Mouse (Mus musculus): ENCODE data around the gene Prkce.

Gene Prkce

DNA sequence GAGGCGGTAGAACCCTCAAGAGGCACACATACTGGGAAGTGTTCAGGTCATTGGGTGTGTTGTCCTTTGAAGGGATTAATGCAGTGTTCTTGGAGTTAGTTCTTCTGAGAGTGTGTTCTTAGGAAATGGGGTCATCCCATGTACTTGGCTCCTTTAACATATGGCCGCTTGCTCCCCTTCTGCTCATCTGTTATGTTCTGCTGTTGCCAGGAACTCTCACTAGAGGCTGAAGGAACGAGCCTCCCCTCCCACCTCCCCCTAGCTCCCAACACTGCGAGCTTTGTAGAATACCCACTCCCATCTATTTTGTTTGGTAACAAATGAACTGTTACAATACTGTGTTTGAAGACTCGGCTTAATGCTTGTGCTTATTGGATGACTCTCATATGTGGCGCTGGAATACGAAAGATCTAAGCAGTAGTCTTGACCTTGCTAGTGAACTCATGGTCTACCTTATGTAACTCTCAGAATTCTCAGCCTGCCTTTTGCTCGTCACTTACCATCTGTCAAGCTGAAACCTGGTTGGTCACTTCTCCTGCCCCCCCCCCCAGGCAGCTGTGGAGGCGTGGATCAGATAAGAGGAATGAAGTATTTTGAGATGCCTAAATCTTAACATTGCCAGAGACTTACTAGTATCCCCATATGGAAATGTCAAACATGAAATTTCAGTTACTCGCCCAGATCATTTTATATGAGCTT is 58.1 kb downstream of the Prkce start:
- no peak for DNase-seq (ENCODE audit: low spot score)

- no peak for DNase-seq (ENCODE audit: low spot score)
These were observed 58.6 kb downstream of the Prkce start for GRCm38 (mm10) chr17:86226198-86226597.

DNA sequence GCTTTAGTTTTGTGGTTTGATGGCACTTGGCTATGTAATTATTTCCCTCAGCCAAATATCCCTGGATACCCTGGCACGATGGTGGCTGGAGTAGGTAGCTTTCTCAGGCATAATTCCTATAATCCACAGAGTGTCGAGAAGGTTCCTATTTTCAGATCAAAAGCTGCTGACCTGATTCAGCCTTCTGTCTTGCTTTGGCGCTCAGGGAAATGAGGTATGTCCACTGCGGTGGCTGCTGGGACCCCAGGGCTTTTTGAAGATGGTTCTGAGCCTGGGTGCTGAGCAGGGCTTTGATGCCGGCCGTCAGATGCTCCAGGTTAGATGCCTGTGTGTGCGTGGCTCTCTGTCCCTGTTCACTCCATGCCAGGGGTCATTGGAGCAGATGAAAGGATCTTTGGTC is 59.0 kb downstream of the Prkce start:
- DNase-seq (ENCODE audit: low spot score) = no peak

GRCm38 (mm10) chr17:86227389-86227788 is 59.8 kb downstream of the Prkce start:
- no peak for DNase-seq (ENCODE audit: low spot score)

DNA sequence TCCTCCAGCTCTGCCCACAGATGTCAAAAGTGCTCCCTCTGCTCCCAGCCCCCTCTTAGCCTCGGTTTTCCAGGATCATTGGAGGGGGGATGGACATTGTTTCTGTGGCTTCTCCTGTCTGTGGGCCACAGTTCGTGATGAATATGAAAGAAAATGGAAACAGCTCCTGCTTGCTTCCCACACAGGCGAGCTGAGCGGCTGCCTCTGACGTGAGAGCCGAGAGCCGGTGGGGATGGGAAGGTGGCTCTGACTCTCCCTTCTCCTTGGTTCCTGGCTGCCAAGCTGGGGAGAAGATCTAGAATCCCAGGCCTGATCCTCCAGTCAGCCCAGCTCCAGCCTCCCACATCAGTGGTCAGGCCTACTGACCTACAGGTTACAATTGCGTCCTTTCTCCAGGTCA is 61.3 kb downstream of the Prkce start:
- DNase-seq (ENCODE audit: low spot score) = no peak

- no peak for DNase-seq (ENCODE audit: low spot score)
These were observed 62.6 kb downstream of the Prkce start for GRCm38 (mm10) chr17:86230141-86230633.

DNA sequence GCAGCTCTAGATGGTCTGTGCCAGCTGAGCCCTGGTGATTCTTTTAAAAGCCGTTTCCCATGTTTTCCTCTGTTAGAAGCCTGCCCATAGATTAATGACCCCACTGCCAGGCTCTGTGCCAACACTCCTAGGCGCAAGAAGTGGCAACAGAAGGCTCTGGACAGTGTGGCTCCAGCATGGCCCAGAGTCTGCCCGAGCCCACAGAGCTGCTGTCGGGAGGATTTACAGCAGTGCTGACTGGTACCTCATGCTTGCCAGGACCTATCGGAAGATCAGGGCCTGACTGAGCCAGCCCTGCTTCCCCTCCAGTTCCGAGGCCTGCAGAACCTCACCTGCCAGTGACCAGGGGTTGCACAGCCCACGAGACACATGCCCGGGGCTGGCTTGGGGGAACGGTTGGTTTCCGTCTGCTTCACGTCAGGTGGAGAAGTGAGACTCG is 64.2 kb downstream of the Prkce start:
- peak; percentile 37 for DNase-seq (ENCODE audit: low spot score)

- no peak for DNase-seq (ENCODE audit: low spot score)
These were observed 64.7 kb downstream of the Prkce start for GRCm38 (mm10) chr17:86232248-86232647.

- no peak for DNase-seq (ENCODE audit: low spot score)
These were observed 67.1 kb downstream of the Prkce start for GRCm38 (mm10) chr17:86234587-86235150.

DNA sequence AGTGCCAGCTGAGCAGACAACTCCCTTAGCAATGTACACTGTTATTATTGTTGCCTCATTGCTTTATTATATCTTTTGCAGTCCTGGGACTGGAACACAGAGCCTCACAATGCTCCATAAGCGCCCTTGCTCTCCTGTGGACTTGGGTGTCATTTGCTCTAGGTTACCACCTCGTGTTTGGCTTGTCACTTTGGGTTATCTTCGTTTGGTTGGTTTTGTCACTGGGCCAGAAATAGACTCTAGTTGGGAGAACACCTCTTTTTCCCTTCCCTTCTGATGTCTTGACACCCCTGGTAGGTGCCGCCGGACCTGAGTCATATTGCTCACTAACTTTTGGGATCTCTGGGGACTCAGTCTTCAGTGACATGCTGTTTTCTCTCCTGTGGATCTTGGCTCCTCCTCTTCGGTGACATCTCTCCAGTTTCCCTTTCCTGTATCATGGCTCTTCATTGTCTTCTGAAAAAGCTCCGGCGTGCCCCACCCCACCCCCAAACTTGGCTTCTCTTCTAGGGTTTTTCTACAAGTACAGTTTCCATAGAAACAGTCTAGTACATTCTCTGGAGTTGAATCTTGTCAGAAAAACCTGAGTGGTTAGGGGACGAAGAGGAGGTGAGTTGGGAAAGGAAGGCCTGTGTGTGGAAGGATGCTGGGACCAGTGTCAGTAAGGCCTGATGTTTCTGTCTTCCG is 68.6 kb downstream of the Prkce start:
- DNase-seq (ENCODE audit: low spot score) = no peak

- peak; percentile 34 for DNase-seq (ENCODE audit: low spot score)
These were observed 69.5 kb downstream of the Prkce start for GRCm38 (mm10) chr17:86236861-86237763.

DNA sequence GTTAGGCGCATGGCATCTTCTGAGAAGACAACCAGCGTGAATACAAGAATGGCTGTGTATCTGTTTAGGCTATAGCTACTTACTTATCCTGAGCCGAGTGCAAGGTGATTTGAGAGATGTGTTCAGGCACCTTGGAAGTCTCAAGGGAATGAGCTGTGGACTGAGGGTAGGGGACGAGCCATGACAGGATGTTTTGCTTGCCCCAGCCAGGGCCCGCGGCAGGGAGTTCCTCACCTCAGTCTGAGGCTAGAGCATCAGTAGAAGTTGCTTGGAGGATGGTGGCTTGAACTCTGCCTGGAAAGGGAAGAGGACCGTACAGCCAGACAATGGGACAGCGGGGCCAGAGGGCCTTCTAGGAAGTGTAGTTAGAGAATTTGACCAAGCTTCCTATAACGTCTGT is 74.7 kb downstream of the Prkce start:
- DNase-seq (ENCODE audit: low spot score) = no peak

DNA sequence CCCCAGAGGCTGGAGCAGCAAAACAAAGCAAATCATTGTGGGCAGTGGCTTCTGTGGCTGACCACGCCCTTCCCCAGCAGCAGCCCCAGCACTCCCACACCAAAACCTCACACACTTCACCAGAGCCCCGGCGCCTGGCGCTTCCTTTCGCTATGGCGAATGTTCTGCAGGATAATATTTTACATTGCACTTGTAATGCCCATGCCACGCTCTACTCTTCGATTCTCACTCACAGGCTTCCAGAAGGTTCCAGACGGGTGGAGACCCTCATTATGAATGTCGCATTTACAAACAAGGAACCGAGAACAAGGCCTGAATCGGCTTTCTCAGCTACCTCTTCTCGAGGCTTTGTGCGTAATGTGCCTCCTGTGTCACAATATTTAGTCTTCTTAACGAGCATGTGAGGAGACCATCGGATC is 75.5 kb downstream of the Prkce start:
- no peak for DNase-seq (ENCODE audit: low spot score)

GRCm38 (mm10) chr17:86244397-86244796 is 76.8 kb downstream of the Prkce start:
- DNase-seq (ENCODE audit: low spot score) = no peak

DNA sequence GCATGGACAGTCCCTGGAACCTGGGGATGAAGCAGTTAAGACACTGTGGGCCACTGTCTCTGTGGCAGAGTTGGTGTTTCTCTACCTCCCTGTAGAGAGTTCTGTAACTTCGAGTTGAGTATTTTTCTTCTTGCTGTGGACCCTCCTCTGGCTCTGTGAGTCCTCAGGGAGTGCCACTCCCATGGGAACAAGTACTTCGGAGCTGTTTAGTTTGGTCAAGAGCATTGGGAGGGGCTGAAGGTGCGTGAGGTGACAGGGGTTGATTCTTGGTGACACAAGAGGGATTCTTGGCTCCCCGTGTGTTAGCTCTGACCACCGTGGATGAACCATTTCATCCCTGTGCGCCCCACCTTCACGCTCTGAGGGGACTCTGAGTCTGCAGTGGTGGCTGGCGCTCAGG is 81.2 kb downstream of the Prkce start:
- no peak for DNase-seq (ENCODE audit: low spot score)

- DNase-seq (ENCODE audit: low spot score) = no peak
These were observed 82.2 kb downstream of the Prkce start for GRCm38 (mm10) chr17:86249499-86250405.

- no peak for DNase-seq (ENCODE audit: low spot score)
These were observed 82.9 kb downstream of the Prkce start for GRCm38 (mm10) chr17:86250406-86250905.

DNA sequence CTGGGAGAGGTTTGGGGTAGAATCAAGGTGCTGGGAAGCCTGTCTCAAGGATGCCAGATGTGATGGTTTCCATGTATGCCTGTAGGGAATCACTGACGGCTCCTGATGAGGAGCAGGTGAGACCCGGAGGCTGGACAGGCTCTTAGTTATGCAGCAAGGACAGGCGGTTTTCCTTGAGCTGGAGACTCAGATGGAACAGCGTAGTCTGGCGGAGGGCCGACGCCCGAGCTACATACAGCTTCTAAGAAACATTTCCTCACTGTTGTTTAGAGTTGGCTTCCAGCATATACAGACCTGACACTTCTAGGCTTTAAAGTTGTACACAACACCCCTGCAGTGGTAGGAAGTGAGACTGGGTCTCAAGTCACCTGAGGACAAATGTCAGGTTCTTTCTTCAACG is 86.3 kb downstream of the Prkce start:
- DNase-seq (ENCODE audit: low spot score) = no peak

DNA sequence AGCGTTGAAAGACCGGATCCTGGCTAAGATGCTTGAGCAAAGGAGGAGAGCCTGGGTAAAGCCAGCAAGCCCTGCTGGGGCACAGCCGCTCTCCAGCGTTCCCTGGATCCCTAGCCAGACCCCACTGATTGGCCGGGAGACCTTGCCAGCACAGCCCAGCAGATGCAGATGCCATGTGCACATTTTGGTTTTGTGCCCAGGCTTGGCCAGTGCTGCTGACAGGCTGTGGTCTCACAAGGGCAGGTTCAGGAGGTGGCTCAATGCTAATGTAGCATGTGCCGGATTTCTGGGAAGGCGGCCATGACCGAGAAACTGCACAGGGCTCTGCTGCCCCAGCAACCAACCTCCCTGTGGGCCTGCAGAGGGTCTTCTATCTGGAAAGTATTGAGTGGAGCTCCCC is 86.7 kb downstream of the Prkce start:
- DNase-seq (ENCODE audit: low spot score) = peak; percentile 35

DNA sequence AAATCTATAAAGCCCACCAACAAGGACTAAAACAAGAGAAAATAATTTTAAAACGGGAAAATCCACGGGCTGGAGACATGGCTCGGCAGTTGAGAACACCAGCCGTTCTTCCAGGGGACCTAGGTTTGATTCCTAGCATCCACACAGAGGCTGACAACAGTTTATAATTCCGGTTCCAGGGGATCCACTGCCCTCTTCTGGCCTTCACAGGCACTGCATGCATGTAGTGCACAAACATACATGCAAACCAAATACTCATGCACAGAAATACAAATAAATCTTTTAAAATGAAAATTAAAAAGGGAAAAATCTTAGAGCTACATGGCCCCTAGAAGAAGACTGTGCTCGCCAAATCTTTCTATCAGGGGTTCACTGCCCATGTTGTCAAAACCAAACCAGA is 87.4 kb downstream of the Prkce start:
- DNase-seq (ENCODE audit: low spot score) = no peak

- DNase-seq (ENCODE audit: low spot score) = no peak
These were observed 89.1 kb downstream of the Prkce start for GRCm38 (mm10) chr17:86256730-86257131.
